8 mouse cellular contexts compared by ENCODE assay signal in the genomic region with DNA sequence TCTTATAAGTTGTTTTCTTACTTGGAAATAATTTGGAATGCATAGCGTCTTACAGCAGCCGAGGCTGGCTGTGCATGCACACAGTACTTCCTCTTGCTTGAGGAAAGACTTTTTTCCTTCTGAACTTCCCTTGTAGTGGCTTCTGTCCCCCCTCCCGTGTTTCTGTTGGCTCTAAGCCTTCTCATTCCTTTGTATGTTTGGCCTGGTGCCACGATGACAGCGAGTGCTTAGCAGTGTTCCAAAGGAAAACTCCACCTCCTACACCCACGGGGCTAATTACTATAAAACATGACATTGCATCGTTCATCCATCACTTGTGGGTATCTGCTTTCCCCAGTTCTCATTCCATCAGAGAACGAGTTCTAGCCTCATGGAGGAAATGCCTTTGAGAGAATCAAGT. TPM values are rescaled to one million over a fixed set of nuclear protein-coding genes. Genes with fewer than 3 reads are reported as not detected.
DNase-seq lines count a peak whose midpoint lies in the region; ATAC-seq lines count a peak whose summit lies in the region.
"Had no signal": no experiment of that assay in that cellular context is flagged by ENCODE, and none has a peak within 500 bp of the region (broad histone marks: within the 10 kb centered on the region; RNA-seq: fewer than 3 reads in every experiment).

Gene Tnfsf18, plus strand, starts transcription at position 313 of the 400 bp plus-strand sequence.

- H3K36me3 ChIP-seq in liver, embryonic 16.5 days (ENCODE audit: control insufficient read depth, insufficient read depth), result no peaks in the 10 kb centered on the region

- DNase-seq in ovary, adult 18-20 months (ENCODE audit: low spot score), result peak; percentile 36
- no peak for DNase-seq in ovary, postnatal 10 days (ENCODE audit: low spot score)
- peak; percentile 71 for DNase-seq in gastrocnemius, adult 18-20 months (ENCODE audit: low spot score)
- peak; percentile 89 for DNase-seq in heart, postnatal 4 days
- DNase-seq in skeletal muscle tissue, adult 2 months (ENCODE audit: low read depth, low spot score), result peak; percentile 68
- DNase-seq in thymus, postnatal 0 days (ENCODE audit: low spot score), result no peak

- no peak within 1 kb of the TSS for H3K4me3 ChIP-seq in liver, embryonic 16.5 days (ENCODE audit: low read depth, low read length)

- H3K4me2 ChIP-seq in liver, embryonic 16.5 days (ENCODE audit: low read depth, low read length), result no peak within 1 kb of the TSS

- no peaks in the 10 kb centered on the region for H3K27me3 ChIP-seq in liver, embryonic 16.5 days (ENCODE audit: control insufficient read depth, insufficient read depth, low read depth, low read length)

- ATAC-seq in liver, embryonic 16.5 days (ENCODE audit: low read depth), result peak; percentile 16; the same call in 1 of the 2 replicates

- H3K27ac ChIP-seq in liver, embryonic 16.5 days (ENCODE audit: low read length), result no peak within 1 kb of the TSS

- H3K4me1 ChIP-seq in liver, embryonic 16.5 days (ENCODE audit: control insufficient read depth, low read depth, low read length), result no peaks in the 10 kb centered on the region

- no peak within 1 kb of the TSS for H3K9ac ChIP-seq in liver, embryonic 16.5 days (ENCODE audit: low read depth, low read length)

- WGBS in liver, embryonic 16.5 days (ENCODE audit: insufficient replicate concordance), result 32% methylated on average over 8 of the region's 8 CpGs

- H3K9me3 ChIP-seq in liver, embryonic 16.5 days (replicated peaks; ENCODE audit: control insufficient read depth, low read length), result no peaks in the 10 kb centered on the region

RNA-seq across cellular contexts. Expression of gene Tnfsf18, which starts in this region (rescaled TPM):
- not detected for total RNA-seq in gastrocnemius, adult 18-20 months (2021)
- total RNA-seq in heart, postnatal 4 days (2021), result not detected
- 0.06 TPM in 1 of 2 replicates, not detected in the other for polyA plus RNA-seq in liver, embryonic 16.5 days (2015; fragmentation: Nextera tagmentation; extraction: Ambion mirVana)
- 0.17 TPM in 1 of 2 replicates, not detected in the other for polyA plus RNA-seq in thymus, postnatal 0 days (2015; fragmentation: Nextera tagmentation; extraction: Ambion mirVana)
- polyA plus RNA-seq: small intestine, adult 2 months had no signal

Comparison
In these comparisons a context has a peak if more than half of its experiments do, and no peak if none do; other contexts are left out.
1. DNase-seq: peak in ovary, adult 18-20 months (single experiment) and skeletal muscle tissue, adult 2 months (single experiment); none in ovary, postnatal 10 days (single experiment) and thymus, postnatal 0 days (single experiment).
2. Peak in DNase-seq in gastrocnemius, adult 18-20 months; RNA of the gene not detected or under 1 TPM.
3. Peak in DNase-seq in heart, postnatal 4 days; RNA of the gene not detected or under 1 TPM.
4. Peak in ATAC-seq in liver, embryonic 16.5 days; RNA of the gene not detected or under 1 TPM.